Mouse (Mus musculus) liver, embryonic 14.5 days (tissue): ENCODE results near the gene Ppfibp1. TPM values are rescaled to one million over a fixed set of nuclear protein-coding genes. Genes with fewer than 3 reads are reported as not detected.

Experiments used
- ATAC-seq: fragments of 200-750 bp; cut with Nextera tagmentation; 2 replicates; pipeline ENCODE4 v1.8.0; 2017; ENCODE audit warnings: moderate number of reproducible peaks, mild to moderate bottlenecking, moderate library complexity; ENCODE audit not compliant: insufficient read depth
- DNase-seq, 3 experiments: peaks; one replicate each; pipeline ENCODE4 v3.0.0-alpha.2; 2012 to 2013; ENCODE audit warnings: low read depth in 3 of 3, low spot score in 3 of 3
- H3K27ac ChIP-seq: fragments of 300-500 bp; sonication (generic); 2 replicates; pipeline ENCODE4 v1.5.1; 2014; ENCODE audit warnings: moderate library complexity, mild to moderate bottlenecking, control low read depth, inconsistent platforms
- H3K27me3 ChIP-seq: fragments of 300-500 bp; sonication (generic); 2 replicates; pipeline ENCODE4 v1.6.1; 2014; ENCODE audit warnings: mild to moderate bottlenecking, low read length, moderate library complexity; ENCODE audit not compliant: control insufficient read depth, insufficient read depth
- H3K36me3 ChIP-seq: fragments of 300-500 bp; sonication (generic); replicated peaks from 2 replicates; pipeline ENCODE4 v1.6.1; 2014; ENCODE audit warnings: low read depth; ENCODE audit not compliant: control insufficient read depth, insufficient read depth
- H3K4me1 ChIP-seq, 2 experiments: fragments of 200-500 bp in 1 of 2; fragments of 300-500 bp in 1 of 2; sonication (generic) in 1 of 2; replicated peaks; 2 replicates each; pipeline ENCODE4 v1.6.1; 2012 to 2014; ENCODE audit warnings: antibody characterized with exemption in 1 of 2, inconsistent platforms in 1 of 2, low read length in 1 of 2; ENCODE audit not compliant: control insufficient read depth in 2 of 2, insufficient read depth in 2 of 2
- H3K4me2 ChIP-seq: fragments of 300-500 bp; sonication (generic); 2 replicates; pipeline ENCODE4 v1.6.1; 2014; ENCODE audit warnings: low read depth, mild to moderate bottlenecking, control low read depth, moderate library complexity
- H3K4me3 ChIP-seq, 2 experiments: fragments of 200-500 bp in 1 of 2; fragments of 300-500 bp in 1 of 2; sonication (generic) in 1 of 2; 2 replicates each; pipeline ENCODE4 v1.5.1; 2012 to 2014; ENCODE audit warnings: low read depth in 2 of 2, low read length in 2 of 2, mild to moderate bottlenecking in 2 of 2, control low read depth in 1 of 2, inconsistent platforms in 1 of 2, moderate library complexity in 1 of 2; ENCODE audit not compliant: insufficient read depth in 1 of 2
- H3K9ac ChIP-seq: fragments of 300-500 bp; sonication (generic); replicated peaks from 2 replicates; pipeline ENCODE4 v1.6.1; 2014; ENCODE audit warnings: mild to moderate bottlenecking, control low read depth, moderate library complexity
- H3K9me3 ChIP-seq: fragments of 300-500 bp; sonication (generic); 2 replicates; pipeline ENCODE4 v1.6.1; 2016; ENCODE audit warnings: low read length, mixed read lengths; ENCODE audit not compliant: control insufficient read depth
- CTCF ChIP-seq: IDR thresholded peaks from 2 replicates; pipeline ENCODE4 v1.5.1; 2016; ENCODE audit warnings: antibody characterized with exemption, low read depth, control low read depth
- EP300 ChIP-seq: IDR thresholded peaks from 2 replicates; pipeline ENCODE4 v1.6.1; 2016; ENCODE audit warnings: antibody characterized with exemption, low read depth
- WGBS: fragments of 180-500 bp; shearing (Covaris S2); extraction: QIAGEN DNeasy Blood & Tissue Kit; methylation state at CpG from one replicate; pipeline ENCODE4 v1.1.7; 2014; ENCODE audit not compliant: insufficient replicate concordance; 5-methylcytosine and 5-hydroxymethylcytosine counted together
- polyA plus RNA-seq, 2 experiments: library from polyadenylated mRNA; depleted of rRNA in 1 of 2; stranded (reverse) in 1 of 2; unstranded in 1 of 2; fragments of >200 nt; fragmentation: Nextera tagmentation in 1 of 2; extraction: Ambion mirVana in 1 of 2; gene quantifications; 2 replicates each; pipeline versions ENCODE4 v1.2.1 to v1.2.3; 2012 to 2014

Gene Ppfibp1
- polyA plus RNA-seq, 2 experiments, result 5.2 to 9.1 TPM

- Histone ChIP-seq H3K9me3 (no peaks in the 10 kb centered on the region), H3K4me2 (no peak overlapping the region), H3K27me3 (no peaks in the 10 kb centered on the region), H3K9ac (no peak overlapping the region), H3K4me1 (no peaks in the 10 kb centered on the region), H3K36me3 (no peaks in the 10 kb centered on the region), H3K27ac (no peak overlapping the region), H3K4me3 (no peak overlapping the region)
- no peak for DNase-seq
- ATAC-seq, result no peak
- TF ChIP-seq CTCF, result no peak
- no peak for TF ChIP-seq EP300
- 70% methylated on average over 10 of the region's 10 CpGs for WGBS
Measured at GRCm38 (mm10) chr6:147079919-147080318, 191.6 kb downstream of the Ppfibp1 start.

Other genes with a start within 250 kb of the Ppfibp1 start
- gene Med21, start 245.9 kb upstream of the Ppfibp1 start, polyA plus RNA-seq (2012; rRNA removed), result 34.7 and 44.7 TPM in 2 replicates
- gene Med21, start 245.9 kb upstream of the Ppfibp1 start, polyA plus RNA-seq (2014; fragmentation: Nextera tagmentation; extraction: Ambion mirVana), result 64.1 and 65.8 TPM in 2 replicates
- gene Tm7sf3, start 245.7 kb upstream of the Ppfibp1 start, polyA plus RNA-seq (2012; rRNA removed), result 9.4 and 11.2 TPM in 2 replicates
- 24.8 and 27.6 TPM in 2 replicates for gene Tm7sf3, start 245.7 kb upstream of the Ppfibp1 start, polyA plus RNA-seq (2014; fragmentation: Nextera tagmentation; extraction: Ambion mirVana)
- gene Stk38l, start 163.5 kb upstream of the Ppfibp1 start, polyA plus RNA-seq (2012; rRNA removed), result 1.3 and 1.7 TPM in 2 replicates
- 3.8 and 4.4 TPM in 2 replicates for gene Stk38l, start 163.5 kb upstream of the Ppfibp1 start, polyA plus RNA-seq (2014; fragmentation: Nextera tagmentation; extraction: Ambion mirVana)
- gene Arntl2, start 92.4 kb upstream of the Ppfibp1 start, polyA plus RNA-seq (2012; rRNA removed), result 0.47 and 0.49 TPM in 2 replicates
- gene Arntl2, start 92.4 kb upstream of the Ppfibp1 start, polyA plus RNA-seq (2014; fragmentation: Nextera tagmentation; extraction: Ambion mirVana), result 0.08 and 0.10 TPM in 2 replicates
- gene Smco2, start 38.4 kb upstream of the Ppfibp1 start, polyA plus RNA-seq (2012; rRNA removed), result not detected in 2 replicates
- gene Smco2, start 38.4 kb upstream of the Ppfibp1 start, polyA plus RNA-seq (2014; fragmentation: Nextera tagmentation; extraction: Ambion mirVana), result not detected in 2 replicates
- gene 1700034J05Rik, start 65.9 kb downstream of the Ppfibp1 start, polyA plus RNA-seq (2012; rRNA removed), result not detected in 2 replicates
- not detected in 2 replicates for gene 1700034J05Rik, start 65.9 kb downstream of the Ppfibp1 start, polyA plus RNA-seq (2014; fragmentation: Nextera tagmentation; extraction: Ambion mirVana)
- 0.04 and 0.11 TPM in 2 replicates for gene Rep15, start 144.1 kb downstream of the Ppfibp1 start, polyA plus RNA-seq (2012; rRNA removed)
- 0.15 and 0.32 TPM in 2 replicates for gene Rep15, start 144.1 kb downstream of the Ppfibp1 start, polyA plus RNA-seq (2014; fragmentation: Nextera tagmentation; extraction: Ambion mirVana)
- gene Mrps35, start 154.3 kb downstream of the Ppfibp1 start, polyA plus RNA-seq (2012; rRNA removed), result 3.9 and 20.1 TPM in 2 replicates
- gene Mrps35, start 154.3 kb downstream of the Ppfibp1 start, polyA plus RNA-seq (2014; fragmentation: Nextera tagmentation; extraction: Ambion mirVana), result 60.9 and 61.4 TPM in 2 replicates
- gene Mansc4, start 198.5 kb downstream of the Ppfibp1 start, polyA plus RNA-seq (2012; rRNA removed), result not detected in 2 replicates
- not detected in 2 replicates for gene Mansc4, start 198.5 kb downstream of the Ppfibp1 start, polyA plus RNA-seq (2014; fragmentation: Nextera tagmentation; extraction: Ambion mirVana)
- 1.8 and 2.0 TPM in 2 replicates for gene Klhl42, start 202.9 kb downstream of the Ppfibp1 start, polyA plus RNA-seq (2012; rRNA removed)
- gene Klhl42, start 202.9 kb downstream of the Ppfibp1 start, polyA plus RNA-seq (2014; fragmentation: Nextera tagmentation; extraction: Ambion mirVana), result 1.9 and 2.3 TPM in 2 replicates